ENCODE assay signal across 15 mouse cellular contexts in the genomic region with DNA sequence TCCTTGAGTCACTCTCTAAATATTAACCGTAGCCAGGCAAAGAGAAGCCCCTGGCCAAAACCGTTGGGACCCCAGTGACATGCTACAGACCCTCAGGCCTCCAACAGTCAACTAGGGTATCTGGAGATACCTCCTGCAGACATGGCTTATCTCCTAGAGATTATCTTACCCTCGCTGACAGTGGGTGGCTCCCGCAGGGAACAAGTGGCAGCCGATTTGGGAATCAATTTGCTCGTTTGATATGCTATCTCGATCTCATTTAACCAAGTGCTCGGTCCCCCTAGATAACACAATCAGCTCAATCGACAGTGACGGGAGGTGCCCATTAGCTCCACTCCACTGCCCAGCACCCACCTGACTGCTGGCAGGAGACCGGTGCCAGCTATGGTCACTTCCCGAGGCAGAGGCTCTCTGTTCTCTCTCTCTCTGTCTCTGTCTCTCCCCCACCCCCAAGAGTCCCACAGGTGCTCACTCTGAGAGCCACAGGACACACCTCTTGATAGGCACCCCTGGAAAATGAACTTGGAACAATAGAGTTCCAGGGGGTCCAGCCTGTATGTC. TPM values are rescaled to one million over a fixed set of nuclear protein-coding genes. Genes with fewer than 3 reads are reported as not detected.
"Had no signal": no experiment of that assay in that cellular context is flagged by ENCODE, and none has a peak within 500 bp of the region (broad histone marks: within the 10 kb centered on the region; RNA-seq: fewer than 3 reads in every experiment).

No protein-coding gene starts in this region.

- DNase-seq: kidney, postnatal 14 days; lung, embryonic 14.5 days; lung, postnatal 14 days; thymus, adult 18-20 months; thymus, postnatal 14 days had no signal

- H3K4me3 ChIP-seq: limb, embryonic 15.5 days; liver, embryonic 12.5 days; megakaryocyte, embryonic 14.5 days; midbrain, embryonic 15.5 days; neural tube, embryonic 12.5 days had no signal

- H3K9me3 ChIP-seq: limb, embryonic 15.5 days; liver, embryonic 12.5 days; midbrain, embryonic 15.5 days; neural tube, embryonic 12.5 days had no signal

- H3K9ac ChIP-seq: limb, embryonic 15.5 days; liver, embryonic 12.5 days; lung, embryonic 14.5 days; midbrain, embryonic 15.5 days; neural tube, embryonic 12.5 days had no signal

- ATAC-seq: liver, embryonic 12.5 days; midbrain, embryonic 15.5 days had no signal

- H3K4me2 ChIP-seq: limb, embryonic 15.5 days; liver, embryonic 12.5 days; lung, embryonic 14.5 days; midbrain, embryonic 11.5 days; midbrain, embryonic 15.5 days; neural tube, embryonic 12.5 days had no signal

- H3K4me1 ChIP-seq: liver, embryonic 12.5 days had no signal

- H3K27ac ChIP-seq: limb, embryonic 15.5 days; liver, embryonic 12.5 days; macrophage; midbrain, embryonic 15.5 days; neural tube, embryonic 12.5 days; stomach, postnatal 0 days had no signal

- H3K36me3 ChIP-seq: limb, embryonic 15.5 days; liver, embryonic 12.5 days had no signal

RNA-seq across cellular contexts. Expression of a gene that starts 19.6 kb away (rescaled TPM):
- total RNA-seq: monocyte, adult 5-6 weeks; neutrophil, adult 5-6 weeks had no signal
- polyA plus RNA-seq: macrophage had no signal

RNA-seq across cellular contexts. Expression of a gene that starts 56.3 kb away (rescaled TPM):
- total RNA-seq: monocyte, adult 5-6 weeks; neutrophil, adult 5-6 weeks had no signal
- polyA plus RNA-seq: macrophage had no signal
